In the genomic region with DNA sequence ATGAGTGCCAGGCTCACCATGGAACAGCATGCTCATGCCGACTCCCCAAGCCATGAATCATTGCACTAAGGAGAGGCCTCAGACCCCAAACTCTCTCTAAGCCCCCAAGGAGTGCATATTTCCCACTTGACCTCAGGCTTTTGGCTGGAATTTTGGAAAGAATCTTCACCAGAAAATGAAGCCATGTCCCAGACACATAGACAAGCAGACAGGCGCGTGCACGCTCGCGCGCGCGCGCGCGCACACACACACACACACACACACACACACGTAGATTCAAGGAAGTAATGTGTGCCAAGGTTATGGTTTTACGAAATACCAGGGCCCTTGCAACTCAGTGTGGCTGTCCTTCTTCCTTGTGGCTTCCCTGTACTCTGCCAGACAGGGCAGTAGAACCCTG, we compare ENCODE assay signal across 11 mouse cellular contexts. TPM values are rescaled to one million over a fixed set of nuclear protein-coding genes. Genes with fewer than 3 reads are reported as not detected.
DNase-seq lines count a peak whose midpoint lies in the region; ATAC-seq and TF ChIP-seq lines count a peak whose summit lies in the region.
"Had no signal": no experiment of that assay in that cellular context is flagged by ENCODE, and none has a peak within 500 bp of the region (broad histone marks: within the 10 kb centered on the region; RNA-seq: fewer than 3 reads in every experiment).

No protein-coding gene starts in this region.

- peaks cover 38% of the 10 kb centered on the region for H3K4me1 ChIP-seq in heart, adult 2 months (ENCODE audit: control insufficient read depth, insufficient read depth, low read length)
- H3K4me1 ChIP-seq in neural tube, embryonic 13.5 days (replicated peaks) = peaks cover 29% of the 10 kb centered on the region
- peaks cover 45% of the 10 kb centered on the region for H3K4me1 ChIP-seq in intestine, embryonic 16.5 days (ENCODE audit: control insufficient read depth, insufficient read depth, low read length)
- H3K4me1 ChIP-seq in stomach, postnatal 0 days (replicated peaks; ENCODE audit: control insufficient read depth, insufficient read depth) = peaks cover 3% of the 10 kb centered on the region; the same call in 1 of the 2 replicates

- no peak for TF ChIP-seq CTCF in heart, adult 2 months (IDR thresholded peaks at IDR 0.05)
- TF ChIP-seq CTCF in stomach, postnatal 0 days (IDR thresholded peaks at IDR 0.05; ENCODE audit: low read depth) = no peak

- no peaks in the 10 kb centered on the region for H3K27me3 ChIP-seq in heart, adult 2 months (ENCODE audit: control insufficient read depth, insufficient read depth, low read length)
- H3K27me3 ChIP-seq in neural tube, embryonic 13.5 days = peaks cover 13% of the 10 kb centered on the region
- no peaks in the 10 kb centered on the region for H3K27me3 ChIP-seq in intestine, embryonic 16.5 days (replicated peaks; ENCODE audit: control insufficient read depth, insufficient read depth, low read length)
- H3K27me3 ChIP-seq in stomach, postnatal 0 days (ENCODE audit: control insufficient read depth, insufficient read depth, low read length) = no peaks in the 10 kb centered on the region

- 0 out of 2 replicates have a peak, but pooled peaks have one; percentile 29 for TF ChIP-seq EP300 in heart, adult 2 months (IDR thresholded peaks at IDR 0.05; ENCODE audit: insufficient read depth, low read depth, low read length)
- TF ChIP-seq EP300 in stomach, postnatal 0 days (optimal IDR thresholded peaks at IDR 0.05) = no peak

- no peaks in the 10 kb centered on the region for H3K79me2 ChIP-seq in heart, adult 2 months (replicated peaks; ENCODE audit: control insufficient read depth, insufficient read depth, low read length)

- DNase-seq in heart, adult 2 months = peak; percentile 28 to 47
- DNase-seq in heart, postnatal 25 days (ENCODE audit: low spot score) = no peak
- DNase-seq in neural tube, embryonic 10.5 days (ENCODE audit: extremely low spot score, low spot score) = no peak
- DNase-seq in stomach, postnatal 0 days (ENCODE audit: low spot score) = peak; percentile 47
- no peak for DNase-seq in right cerebral cortex, postnatal 14 days
- DNase-seq in spleen, postnatal 14 days (ENCODE audit: low spot score in 2 of 2) = no peak
- DNase-seq: cerebellum, adult 11-12 months; thymus, postnatal 36 days had no signal

- H3K4me3 ChIP-seq in heart, adult 2 months = no peak overlapping the region
- no peak overlapping the region for H3K4me3 ChIP-seq in neural tube, embryonic 13.5 days
- no peak overlapping the region for H3K4me3 ChIP-seq in intestine, embryonic 16.5 days (ENCODE audit: low read length)
- no peak overlapping the region for H3K4me3 ChIP-seq in stomach, postnatal 0 days (ENCODE audit: low read depth, low read length)

- intact Hi-C loops in heart, adult 2 months (cut with DNase I) = no loop called here
- intact Hi-C loops in heart, postnatal 25 days (cut with DNase I) = no loop called here

- H3K27ac ChIP-seq in heart, adult 2 months = peak overlapping the region; percentile 34; the same call in 1 of the 2 replicates
- H3K27ac ChIP-seq in neural tube, embryonic 13.5 days (replicated peaks) = 0 out of 2 replicates have a peak overlapping the region, but pooled peaks have one; percentile 29
- 0 out of 2 replicates have a peak overlapping the region, but pooled peaks have one; percentile 10 for H3K27ac ChIP-seq in intestine, embryonic 16.5 days (ENCODE audit: low read length)
- H3K27ac ChIP-seq in stomach, postnatal 0 days (replicated peaks) = peak overlapping the region; percentile 61

- no peak overlapping the region for H3K9ac ChIP-seq in heart, adult 2 months (ENCODE audit: low read depth, low read length)
- no peak overlapping the region for H3K9ac ChIP-seq in neural tube, embryonic 13.5 days
- H3K9ac ChIP-seq in intestine, embryonic 16.5 days (ENCODE audit: low read depth, low read length) = no peak overlapping the region
- no peak overlapping the region for H3K9ac ChIP-seq in stomach, postnatal 0 days (ENCODE audit: low read length)

- no peak for ATAC-seq in neural tube, embryonic 13.5 days (ENCODE audit: low read depth)
- no peak for ATAC-seq in intestine, embryonic 16.5 days
- ATAC-seq in stomach, postnatal 0 days (ENCODE audit: low FRiP score, low TSS enrichment) = peak; percentile 40; the same call in 1 of the 2 replicates
- ATAC-seq: midbrain, embryonic 16.5 days had no signal

- no peaks in the 10 kb centered on the region for H3K9me3 ChIP-seq in neural tube, embryonic 13.5 days
- H3K9me3 ChIP-seq in intestine, embryonic 16.5 days (ENCODE audit: control insufficient read depth, low read length) = no peaks in the 10 kb centered on the region
- no peaks in the 10 kb centered on the region for H3K9me3 ChIP-seq in stomach, postnatal 0 days (ENCODE audit: control insufficient read depth, low read length)

- peaks cover 2% of the 10 kb centered on the region for H3K36me3 ChIP-seq in heart, adult 2 months (ENCODE audit: control insufficient read depth, insufficient read depth, low read length)
- peaks cover 59% of the 10 kb centered on the region for H3K36me3 ChIP-seq in neural tube, embryonic 13.5 days
- H3K36me3 ChIP-seq in intestine, embryonic 16.5 days (ENCODE audit: control insufficient read depth, insufficient read depth, low read length) = peaks cover 7% of the 10 kb centered on the region
- H3K36me3 ChIP-seq in stomach, postnatal 0 days (ENCODE audit: control insufficient read depth, insufficient read depth, low read length) = peaks cover 16% of the 10 kb centered on the region

- H3K4me2 ChIP-seq in neural tube, embryonic 13.5 days = no peak overlapping the region
- no peak overlapping the region for H3K4me2 ChIP-seq in intestine, embryonic 16.5 days (ENCODE audit: low read depth, low read length)
- no peak overlapping the region for H3K4me2 ChIP-seq in stomach, postnatal 0 days (replicated peaks; ENCODE audit: low read depth)

- WGBS in heart, adult 2 months = 76% methylated on average over 14 of the region's 14 CpGs
- WGBS in neural tube, embryonic 13.5 days = 91% methylated on average over 14 of the region's 14 CpGs
- WGBS in intestine, embryonic 16.5 days = 81% methylated on average over 14 of the region's 14 CpGs
- 58% methylated on average over 14 of the region's 14 CpGs for WGBS in stomach, postnatal 0 days

- 0 out of 2 replicates have a peak, but pooled peaks have one; percentile 18 for TF ChIP-seq POLR2A in heart, adult 2 months (IDR thresholded peaks at IDR 0.05; ENCODE audit: insufficient read depth, low read depth, low read length)

RNA-seq across cellular contexts. Expression of a gene that starts 10.9 kb away (rescaled TPM):
- 10 to 100 TPM; 12.6 to 13.6 TPM for total RNA-seq in heart, adult 2 months (2021)
- 15.5 and 19.6 TPM in 2 replicates for polyA plus RNA-seq in heart, adult 2 months (2012; rRNA removed)
- 10 to 100 TPM; 15.3 to 19.2 TPM for total RNA-seq in heart, postnatal 25 days (2021)
- 7.4 and 9.2 TPM in 2 replicates for polyA plus RNA-seq in neural tube, embryonic 13.5 days (2015; fragmentation: Nextera tagmentation; extraction: Ambion mirVana)
- 7.1 and 8.6 TPM in 2 replicates for polyA plus RNA-seq in intestine, embryonic 16.5 days (2015; fragmentation: Nextera tagmentation; extraction: Ambion mirVana)
- 6.6 and 8.2 TPM in 2 replicates for polyA plus RNA-seq in stomach, postnatal 0 days (2015; fragmentation: Nextera tagmentation; extraction: Ambion mirVana)

RNA-seq across cellular contexts. Expression of a gene that starts 20.2 kb away (rescaled TPM):
- total RNA-seq in heart, adult 2 months (2021) = 1 to 10 TPM; 5.7 to 6.1 TPM
- 11.1 and 16.7 TPM in 2 replicates for polyA plus RNA-seq in heart, adult 2 months (2012; rRNA removed)
- 1 to 10 TPM; 6.0 to 6.1 TPM for total RNA-seq in heart, postnatal 25 days (2021)
- 18.6 and 20.5 TPM in 2 replicates for polyA plus RNA-seq in neural tube, embryonic 13.5 days (2015; fragmentation: Nextera tagmentation; extraction: Ambion mirVana)
- polyA plus RNA-seq in intestine, embryonic 16.5 days (2015; fragmentation: Nextera tagmentation; extraction: Ambion mirVana) = 18.7 and 23.9 TPM in 2 replicates
- polyA plus RNA-seq in stomach, postnatal 0 days (2015; fragmentation: Nextera tagmentation; extraction: Ambion mirVana) = 19.3 and 20.2 TPM in 2 replicates

RNA-seq across cellular contexts. Expression of a gene that starts 32.6 kb away (rescaled TPM):
- 10 to 100 TPM in 1 of 2 experiments, 1 to 10 TPM in 1; 8.5 to 11.6 TPM for total RNA-seq in heart, adult 2 months (2021)
- 21.7 and 32.9 TPM in 2 replicates for polyA plus RNA-seq in heart, adult 2 months (2012; rRNA removed)
- 1 to 10 TPM; 7.4 to 9.0 TPM for total RNA-seq in heart, postnatal 25 days (2021)
- 13.7 and 15.0 TPM in 2 replicates for polyA plus RNA-seq in neural tube, embryonic 13.5 days (2015; fragmentation: Nextera tagmentation; extraction: Ambion mirVana)
- 20.3 and 22.7 TPM in 2 replicates for polyA plus RNA-seq in intestine, embryonic 16.5 days (2015; fragmentation: Nextera tagmentation; extraction: Ambion mirVana)
- polyA plus RNA-seq in stomach, postnatal 0 days (2015; fragmentation: Nextera tagmentation; extraction: Ambion mirVana) = 15.2 and 15.8 TPM in 2 replicates

RNA-seq across cellular contexts. Expression of a gene that starts 35.2 kb away (rescaled TPM):
- 1 to 10 TPM; 8.4 to 9.4 TPM for total RNA-seq in heart, adult 2 months (2021)
- polyA plus RNA-seq in heart, adult 2 months (2012; rRNA removed) = 7.5 and 10.4 TPM in 2 replicates
- 1 to 10 TPM; 9.7 to 9.8 TPM for total RNA-seq in heart, postnatal 25 days (2021)
- polyA plus RNA-seq in neural tube, embryonic 13.5 days (2015; fragmentation: Nextera tagmentation; extraction: Ambion mirVana) = 12.4 and 16.5 TPM in 2 replicates
- polyA plus RNA-seq in intestine, embryonic 16.5 days (2015; fragmentation: Nextera tagmentation; extraction: Ambion mirVana) = 1.5 and 1.6 TPM in 2 replicates
- polyA plus RNA-seq in stomach, postnatal 0 days (2015; fragmentation: Nextera tagmentation; extraction: Ambion mirVana) = 2.1 and 2.9 TPM in 2 replicates

Comparison
In these comparisons a context has a peak if more than half of its experiments do, and no peak if none do; other contexts are left out.
1. DNase-seq: peak in heart, adult 2 months (2 of 2) and stomach, postnatal 0 days (single experiment); none in heart, postnatal 25 days (single experiment), neural tube, embryonic 10.5 days (single experiment), right cerebral cortex, postnatal 14 days (single experiment) and spleen, postnatal 14 days (0 of 2).
2. H3K27ac ChIP-seq: peak in every context shown above with its lines; median percentile 61 in stomach, postnatal 0 days; 34 in heart, adult 2 months; 29 in neural tube, embryonic 13.5 days; 10 in intestine, embryonic 16.5 days.